Mouse (Mus musculus) liver, embryonic 11.5 days (tissue): ENCODE measurements at regions not wholly inside any gene's neighbourhood (a gene's known extent, or its start where the extent isn't known, plus 50 kb on each side); places are given as distances from the start of the nearest gene placed in this dataset.

Experiments used
- ATAC-seq: fragments of 200-750 bp; cut with Nextera tagmentation; replicated peaks from 2 replicates; pipeline ENCODE4 v1.8.0; 2017; ENCODE audit warnings: moderate number of reproducible peaks, mild to moderate bottlenecking, moderate TSS enrichment, moderate library complexity; ENCODE audit not compliant: low FRiP score
- DNase-seq: peaks from one replicate; pipeline ENCODE4 v3.0.0-alpha.2; 2017; ENCODE audit warnings: low spot score
- H3K27ac ChIP-seq: fragments of 300-500 bp; sonication (generic); 2 replicates; pipeline ENCODE4 v1.5.1; 2014; ENCODE audit warnings: mild to moderate bottlenecking, low read depth, low read length, control low read depth
- H3K27me3 ChIP-seq: fragments of 300-500 bp; sonication (generic); replicated peaks from 2 replicates; pipeline ENCODE4 v1.6.1; 2014; ENCODE audit warnings: low read length, mixed read lengths; ENCODE audit not compliant: control insufficient read depth, insufficient read depth
- H3K36me3 ChIP-seq: fragments of 300-500 bp; sonication (generic); 2 replicates; pipeline ENCODE4 v1.6.1; 2014; ENCODE audit warnings: mild to moderate bottlenecking, low read length, moderate library complexity, mixed read lengths; ENCODE audit not compliant: control insufficient read depth, insufficient read depth
- H3K4me1 ChIP-seq: fragments of 300-500 bp; sonication (generic); replicated peaks from 2 replicates; pipeline ENCODE4 v1.6.1; 2014; ENCODE audit warnings: low read length, mixed read lengths; ENCODE audit not compliant: control insufficient read depth, insufficient read depth
- H3K4me2 ChIP-seq: fragments of 300-500 bp; sonication (generic); 2 replicates; pipeline ENCODE4 v1.6.1; 2014; ENCODE audit warnings: mild to moderate bottlenecking, control low read depth, moderate library complexity
- H3K4me3 ChIP-seq: fragments of 300-500 bp; sonication (generic); 2 replicates; pipeline ENCODE4 v1.5.1; 2014; ENCODE audit warnings: low read depth, low read length, control low read depth
- H3K9ac ChIP-seq: fragments of 300-500 bp; sonication (generic); 2 replicates; pipeline ENCODE4 v1.6.1; 2014; ENCODE audit warnings: low read depth, low read length, control low read depth
- H3K9me3 ChIP-seq: fragments of 300-500 bp; sonication (generic); 2 replicates; pipeline ENCODE4 v1.6.1; 2016; ENCODE audit warnings: low read length, inconsistent platforms, mixed read lengths; ENCODE audit not compliant: control insufficient read depth
- WGBS: fragments of 180-500 bp; shearing (Covaris S2); extraction: QIAGEN DNeasy Blood & Tissue Kit; methylation state at CpG from one replicate; pipeline ENCODE4 v1.1.7; 2014; 5-methylcytosine and 5-hydroxymethylcytosine counted together

- Histone ChIP-seq H3K4me2 (no peak overlapping the region), H3K27me3 (no peaks in the 10 kb centered on the region), H3K9ac (no peak overlapping the region), H3K36me3 (no peaks in the 10 kb centered on the region), H3K9me3 (no peaks in the 10 kb centered on the region), H3K4me3 (no peak overlapping the region), H3K27ac (no peak overlapping the region), H3K4me1 (no peaks in the 10 kb centered on the region)
- ATAC-seq, result no peak
- DNase-seq, result peak; percentile 23
- WGBS, result 70% methylated on average over 5 of the region's 5 CpGs
Measured at GRCm38 (mm10) chr6:117575057-117575456, 265.9 kb upstream of the Zfp637 start.

DNA sequence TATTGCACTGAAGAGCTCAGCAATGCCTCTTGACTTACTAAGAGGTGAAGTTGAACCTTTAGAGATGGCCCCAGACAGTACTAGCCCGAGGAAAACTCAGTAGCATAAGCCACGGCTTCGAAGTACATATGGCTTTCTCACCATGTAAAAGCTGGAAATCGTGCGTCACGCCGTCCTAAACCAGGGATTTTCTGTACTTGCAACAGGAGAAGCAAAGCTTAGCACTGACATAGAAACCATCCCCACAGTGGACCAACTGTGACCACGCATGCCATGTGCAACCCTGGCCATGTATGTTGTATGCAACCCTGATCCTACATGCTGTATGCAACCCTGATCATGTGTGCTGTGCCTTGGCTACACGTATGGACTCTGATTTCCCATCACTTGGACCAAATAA, 265.0 kb upstream of the Zfp637 start:
- Histone ChIP-seq H3K4me2 (no peak overlapping the region), H3K4me1 (no peaks in the 10 kb centered on the region), H3K36me3 (no peaks in the 10 kb centered on the region), H3K27me3 (no peaks in the 10 kb centered on the region), H3K27ac (no peak overlapping the region), H3K9ac (no peak overlapping the region), H3K4me3 (no peak overlapping the region), H3K9me3 (no peaks in the 10 kb centered on the region)
- DNase-seq (no peak), ATAC-seq (no peak)
- WGBS, result 88% methylated on average over 9 of the region's 9 CpGs

DNA sequence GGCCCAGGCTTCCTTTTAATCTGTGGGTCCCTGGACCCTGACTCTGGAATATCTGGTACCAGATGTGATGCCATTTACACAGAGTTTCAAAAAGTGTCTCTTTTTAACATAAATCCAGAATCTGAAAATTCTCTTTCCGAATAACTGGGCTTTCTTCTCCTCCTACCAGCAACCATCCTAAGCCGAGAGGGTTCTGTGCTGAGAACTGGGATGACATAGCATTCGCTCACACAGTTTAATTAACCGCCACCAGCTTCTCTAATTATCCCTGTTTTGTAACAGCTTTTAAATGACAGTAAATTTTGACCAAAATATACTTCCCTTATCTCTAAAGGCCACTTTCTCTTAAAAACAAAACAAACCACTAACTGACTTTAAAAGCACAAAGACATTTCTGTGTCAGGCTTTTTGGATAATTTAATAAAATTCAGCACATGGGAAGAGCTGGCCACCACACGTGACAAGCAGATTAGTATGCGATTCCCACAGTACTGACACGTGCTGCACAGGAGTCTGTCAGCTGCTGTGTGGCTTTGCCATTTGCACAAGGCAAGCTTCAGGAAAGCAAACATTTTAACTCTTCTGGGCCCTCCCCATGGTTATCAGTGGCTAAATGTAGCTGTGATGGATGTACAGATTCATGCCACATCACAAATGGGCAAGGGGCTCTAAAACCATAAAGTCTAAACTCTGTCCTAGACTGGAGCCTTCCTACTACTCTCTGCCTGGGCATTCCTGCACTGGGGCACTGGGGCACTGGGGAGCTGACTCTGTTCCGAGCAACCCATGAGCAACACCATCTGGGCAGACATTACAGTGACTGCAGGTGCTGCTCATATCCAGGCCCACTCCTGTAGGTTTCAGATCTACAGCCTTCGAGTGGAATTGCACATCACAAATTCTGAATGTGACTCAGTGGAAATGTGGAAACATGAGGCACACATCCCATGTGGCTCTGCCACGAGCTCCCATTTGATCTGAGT, 263.1 kb upstream of the Zfp637 start:
- H3K36me3 ChIP-seq, result no peaks in the 10 kb centered on the region
- H3K9ac ChIP-seq, result no peak overlapping the region
- H3K4me3 ChIP-seq, result no peak overlapping the region
- H3K27me3 ChIP-seq, result no peaks in the 10 kb centered on the region
- no peaks in the 10 kb centered on the region for H3K4me1 ChIP-seq
- WGBS, result 72% methylated on average over 10 of the region's 10 CpGs
- no peak for DNase-seq
- H3K27ac ChIP-seq, result no peak overlapping the region
- no peaks in the 10 kb centered on the region for H3K9me3 ChIP-seq
- H3K4me2 ChIP-seq, result no peak overlapping the region
- no peak for ATAC-seq

- H3K9me3 ChIP-seq, result no peaks in the 10 kb centered on the region
- WGBS, result 68% methylated on average over 2 of the region's 2 CpGs
- ATAC-seq (no peak), DNase-seq (no peak)
- no peak overlapping the region for H3K4me2 ChIP-seq
- H3K4me3 ChIP-seq, result no peak overlapping the region
- H3K4me1 ChIP-seq, result no peaks in the 10 kb centered on the region
- H3K27ac ChIP-seq, result no peak overlapping the region
- H3K9ac ChIP-seq, result no peak overlapping the region
- H3K36me3 ChIP-seq, result no peaks in the 10 kb centered on the region
- H3K27me3 ChIP-seq, result no peaks in the 10 kb centered on the region
Measured at GRCm38 (mm10) chr6:117580951-117581350, 260.0 kb upstream of the Zfp637 start.

DNA sequence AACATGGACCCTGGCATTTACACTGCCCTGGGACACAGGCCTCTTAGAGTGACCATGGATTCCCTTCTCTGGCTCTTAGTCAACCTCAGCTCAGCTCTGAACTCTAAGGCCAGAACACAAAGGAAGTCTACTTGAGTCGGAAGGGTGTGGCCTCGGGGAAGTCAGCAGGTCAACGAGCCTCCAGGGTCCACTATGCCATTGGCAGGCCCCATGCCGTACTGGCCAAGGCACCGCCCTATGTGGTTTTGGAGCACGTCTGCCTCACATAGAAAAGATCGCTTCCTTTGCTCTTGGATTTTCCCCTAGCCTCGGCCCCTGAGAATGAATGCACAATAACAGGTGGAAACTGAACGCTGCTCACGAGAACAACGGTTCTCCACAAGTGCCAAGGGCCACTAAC, 257.9 kb upstream of the Zfp637 start:
- WGBS, result 91% methylated on average over 11 of the region's 11 CpGs
- Histone ChIP-seq H3K4me1 (no peaks in the 10 kb centered on the region), H3K4me3 (no peak overlapping the region), H3K9me3 (no peaks in the 10 kb centered on the region), H3K36me3 (no peaks in the 10 kb centered on the region), H3K27ac (no peak overlapping the region), H3K9ac (no peak overlapping the region), H3K27me3 (no peaks in the 10 kb centered on the region), H3K4me2 (no peak overlapping the region)
- no peak for ATAC-seq
- no peak for DNase-seq

DNA sequence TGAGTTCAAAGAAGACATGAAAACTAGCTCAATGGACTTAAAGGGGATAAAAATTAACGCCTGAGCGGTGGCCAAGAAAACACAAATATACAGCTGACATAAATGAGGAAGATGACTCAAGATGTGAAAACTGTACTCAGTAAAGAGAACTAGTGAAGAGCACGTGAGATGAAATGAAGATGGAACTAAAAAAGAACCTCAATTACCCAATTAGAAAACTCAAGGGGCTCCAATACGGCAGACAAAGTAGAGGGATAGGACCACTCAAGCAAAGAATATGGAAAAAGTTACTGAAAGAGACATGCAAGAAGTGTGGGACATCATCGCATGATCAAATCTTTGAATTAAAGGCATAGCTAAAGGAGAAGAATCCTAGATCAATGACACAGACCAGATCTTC, 256.4 kb upstream of the Zfp637 start:
- ATAC-seq, result no peak
- WGBS, result 88% methylated on average over 5 of the region's 5 CpGs

DNA sequence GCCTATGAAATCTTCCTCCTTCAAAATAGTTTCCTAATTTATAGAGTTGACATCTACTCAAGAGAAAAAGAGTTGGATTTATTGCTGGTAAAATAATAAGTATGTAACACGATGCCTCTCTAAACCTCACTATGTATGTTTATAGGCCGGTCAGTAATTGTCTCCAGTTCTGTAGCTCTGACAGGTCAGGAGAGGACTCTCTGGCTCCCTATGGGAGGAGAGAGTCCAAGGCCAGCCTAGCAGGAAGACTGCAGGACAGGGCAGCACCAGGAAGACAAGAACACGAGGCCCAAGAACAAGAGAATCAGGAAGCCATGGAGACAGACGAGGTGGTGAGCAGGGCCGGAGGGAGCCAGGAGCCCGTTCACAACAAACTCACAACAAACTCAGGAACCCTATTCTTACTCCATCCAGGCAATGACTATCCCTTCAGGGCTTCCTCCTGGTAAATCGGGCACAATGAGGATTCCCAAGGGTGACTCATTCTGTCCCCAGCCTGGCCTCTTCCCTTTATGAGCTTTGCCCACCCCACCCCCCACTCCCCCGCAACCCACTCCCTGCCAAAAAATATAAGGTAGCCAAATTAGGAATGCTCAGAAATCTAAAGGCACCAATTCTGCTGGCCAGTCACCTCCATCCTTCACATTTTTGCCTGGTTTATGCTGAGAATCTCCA, 244.7 kb upstream of the Zfp637 start:
- peak; percentile 25 for DNase-seq

More for the DNA sequence above, 256.4 kb upstream of the Zfp637 start:
- H3K9me3 ChIP-seq, result no peaks in the 10 kb centered on the region
- no peak overlapping the region for H3K4me3 ChIP-seq
- no peak overlapping the region for H3K4me2 ChIP-seq
- H3K36me3 ChIP-seq, result no peaks in the 10 kb centered on the region
- no peak overlapping the region for H3K27ac ChIP-seq
- no peak for DNase-seq
- H3K9ac ChIP-seq, result no peak overlapping the region
- no peaks in the 10 kb centered on the region for H3K27me3 ChIP-seq
- H3K4me1 ChIP-seq, result no peaks in the 10 kb centered on the region

DNA sequence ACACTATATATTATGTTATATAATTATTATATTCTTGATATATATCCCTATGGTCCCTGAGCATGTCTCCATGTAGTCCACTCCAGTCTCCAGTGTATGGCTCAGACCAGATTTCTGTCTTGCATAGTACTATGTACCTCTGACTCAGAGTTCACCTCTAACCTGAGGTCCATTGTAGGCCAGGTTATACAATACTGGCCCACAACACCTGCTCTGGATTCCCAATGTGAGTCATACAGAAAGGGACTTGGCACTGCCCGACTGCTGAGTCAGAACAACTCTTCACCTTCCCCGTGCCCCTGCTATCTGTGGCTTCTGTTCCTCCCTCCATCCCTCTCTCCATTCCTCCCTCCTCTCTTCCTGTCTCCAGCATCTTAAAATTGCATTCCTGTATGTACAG, 236.1 kb upstream of the Zfp637 start:
- 69% methylated on average over 2 of the region's 2 CpGs for WGBS
- Histone ChIP-seq H3K36me3 (no peaks in the 10 kb centered on the region), H3K4me2 (no peak overlapping the region), H3K9ac (no peak overlapping the region), H3K4me3 (no peak overlapping the region), H3K27me3 (no peaks in the 10 kb centered on the region), H3K9me3 (no peaks in the 10 kb centered on the region), H3K4me1 (no peaks in the 10 kb centered on the region; the same call in 1 of the 2 replicates), H3K27ac (no peak overlapping the region)
- DNase-seq (no peak), ATAC-seq (no peak)

More for the DNA sequence above, 244.7 kb upstream of the Zfp637 start:
- no peak overlapping the region for H3K4me2 ChIP-seq
- no peaks in the 10 kb centered on the region for H3K9me3 ChIP-seq
- no peaks in the 10 kb centered on the region for H3K4me1 ChIP-seq
- H3K27me3 ChIP-seq, result no peaks in the 10 kb centered on the region
- no peaks in the 10 kb centered on the region for H3K36me3 ChIP-seq
- 74% methylated on average over 8 of the region's 8 CpGs for WGBS
- no peak for ATAC-seq
- H3K9ac ChIP-seq, result no peak overlapping the region
- no peak overlapping the region for H3K27ac ChIP-seq
- no peak overlapping the region for H3K4me3 ChIP-seq
